Mouse (Mus musculus) embryo, embryonic 10.5 days (tissue): ENCODE measurements around the gene Ccdc170.
"Not testable (repeated sequence)": the region's sequence is repeated elsewhere in the genome, so short reads cannot be mapped to it uniquely, and the experiment has no call there.

Experiments used
- DNase-seq: peaks from one replicate; pipeline ENCODE4 v3.0.0-alpha.2; 2015; ENCODE audit warnings: low spot score

The Ccdc170 gene

GRCm38 (mm10) chr10:4598916-4599315 lies 116.6 kb downstream of the Ccdc170 start:
- no peak for DNase-seq

GRCm38 (mm10) chr10:4599591-4599990 lies 117.3 kb downstream of the Ccdc170 start:
- DNase-seq: no peak

- no peak for DNase-seq
Observed at GRCm38 (mm10) chr10:4600796-4601474, 118.6 kb downstream of the Ccdc170 start.

GRCm38 (mm10) chr10:4601612-4602011 lies 119.3 kb downstream of the Ccdc170 start:
- DNase-seq: not testable (repeated sequence)

GRCm38 (mm10) chr10:4602466-4602865 lies 120.2 kb downstream of the Ccdc170 start:
- no peak for DNase-seq

GRCm38 (mm10) chr10:4604527-4605209 lies 122.4 kb downstream of the Ccdc170 start:
- DNase-seq: no peak

GRCm38 (mm10) chr10:4610234-4610633 lies 127.9 kb downstream of the Ccdc170 start:
- DNase-seq: no peak

- DNase-seq: peak; percentile 5
Observed at GRCm38 (mm10) chr10:4611386-4612155, 129.3 kb downstream of the Ccdc170 start, which contains the start of gene Esr1. Esr1 (plus strand) TSS chr10:4611593.
